Mouse (Mus musculus): Measurements from ENCODE around the gene Hsph1. TPM values are rescaled to one million over a fixed set of nuclear protein-coding genes. Genes with fewer than 3 reads are reported as not detected.

Gene Hsph1
- 59.8 and 104 TPM in 2 replicates for polyA plus RNA-seq (2014; fragmentation: Nextera tagmentation; extraction: Ambion mirVana)

DNA sequence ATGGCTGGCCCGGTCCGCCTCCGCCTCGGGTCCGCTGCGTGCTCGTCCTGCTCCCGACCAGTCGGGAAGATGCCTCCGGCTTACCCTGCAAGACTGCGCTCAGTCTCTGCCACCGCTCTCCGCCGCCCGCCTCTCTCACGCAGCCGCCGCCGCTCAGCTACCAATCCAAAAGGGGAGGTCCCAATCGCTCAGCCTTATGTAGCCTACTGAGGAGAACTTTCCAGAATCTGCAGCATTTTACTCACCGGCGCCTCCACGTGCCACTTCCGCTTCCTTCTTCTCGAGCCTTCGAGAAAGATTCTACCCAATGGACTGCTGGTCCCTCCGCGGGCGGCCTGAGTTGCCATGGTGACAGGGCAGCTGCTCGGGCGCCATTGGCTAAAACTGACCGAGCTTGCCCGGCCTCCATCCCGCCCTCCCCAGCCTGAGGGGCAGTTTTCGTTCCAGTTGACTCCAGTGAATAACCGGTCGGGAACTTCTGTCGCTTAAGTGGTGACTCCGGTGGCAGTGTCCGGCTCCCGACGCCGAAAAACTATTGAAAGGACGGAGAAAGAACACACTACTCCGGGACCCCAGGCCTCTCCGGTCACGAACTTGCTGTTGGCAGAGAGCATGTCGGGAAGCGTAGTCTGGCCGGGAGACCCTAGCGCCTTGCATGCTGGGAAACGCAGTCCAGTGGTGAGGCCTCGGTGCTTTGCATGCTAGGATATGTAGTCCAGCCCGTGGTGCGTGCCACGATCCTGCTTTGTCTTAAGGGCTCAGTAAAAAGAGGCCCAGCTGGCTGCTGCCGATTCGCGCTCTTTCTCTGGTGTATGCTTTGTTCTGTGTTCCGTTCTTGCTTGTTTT is at the start of gene Hsph1:
Gene Hsph1 (minus strand): TSS at position 302 of the 846 bp plus-strand sequence.
- peaks cover 15% of the 10 kb centered on the region for H3K4me1 ChIP-seq (ENCODE audit: control insufficient read depth, insufficient read depth, low read length)
- H3K9me3 ChIP-seq (ENCODE audit: control insufficient read depth, low read length), result no peaks in the 10 kb centered on the region

DNA sequence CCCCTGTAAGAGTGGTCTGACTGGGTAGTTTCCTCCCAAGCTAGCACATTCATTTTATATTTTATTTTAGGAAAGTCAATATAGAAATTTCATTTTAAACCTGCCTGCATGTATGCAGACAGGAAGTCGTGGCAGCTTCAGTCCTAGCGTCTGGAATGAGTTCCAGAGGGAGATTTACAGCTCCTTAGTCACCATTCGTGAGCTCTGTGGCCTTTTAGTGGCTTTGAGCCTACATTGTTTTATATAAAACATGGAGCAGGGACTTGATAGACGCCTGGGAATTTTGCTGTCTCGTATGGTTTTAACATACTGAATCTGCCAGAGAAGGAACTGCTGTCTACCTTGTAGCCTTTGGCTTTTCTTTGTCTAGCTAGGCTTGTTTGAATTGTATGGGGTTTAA is 44.8 kb upstream of the Hsph1 start:
- H3K36me3 ChIP-seq (ENCODE audit: control insufficient read depth, insufficient read depth, low read length), result no peaks in the 10 kb centered on the region
- peaks cover 9% of the 10 kb centered on the region; the same call in 1 of the 2 replicates for H3K4me1 ChIP-seq (ENCODE audit: control insufficient read depth, insufficient read depth, low read length)
- no peak for DNase-seq
- no peaks in the 10 kb centered on the region for H3K27me3 ChIP-seq (ENCODE audit: control insufficient read depth, insufficient read depth, low read length)
- no peak overlapping the region for H3K4me2 ChIP-seq (ENCODE audit: low read length)
- 84% methylated on average over 5 of the region's 5 CpGs for WGBS
- no peak overlapping the region for H3K9ac ChIP-seq (replicated peaks; ENCODE audit: low read length)
- no peaks in the 10 kb centered on the region for H3K9me3 ChIP-seq (ENCODE audit: control insufficient read depth, low read length)
- no peak overlapping the region for H3K27ac ChIP-seq (replicated peaks; ENCODE audit: low read depth, low read length)
- no peak overlapping the region for H3K4me3 ChIP-seq (replicated peaks; ENCODE audit: low read depth, low read length)
- ATAC-seq (ENCODE audit: low FRiP score, low TSS enrichment), result no peak

More for the DNA sequence above, at the start of gene Hsph1:
- DNase-seq (peak; percentile 98), ATAC-seq (ENCODE audit: low FRiP score, low TSS enrichment) (peak; percentile 99)
- no peaks in the 10 kb centered on the region for H3K27me3 ChIP-seq (ENCODE audit: control insufficient read depth, insufficient read depth, low read length)
- under 1% methylated on average over 60 of the region's 60 CpGs for WGBS
- H3K36me3 ChIP-seq (ENCODE audit: control insufficient read depth, insufficient read depth, low read length), result peaks cover 17% of the 10 kb centered on the region
- H3K4me3 ChIP-seq (replicated peaks; ENCODE audit: low read depth, low read length), result peak within 1 kb of the TSS; percentile 70
- H3K4me2 ChIP-seq (ENCODE audit: low read length), result peak within 1 kb of the TSS; percentile 94
- peak within 1 kb of the TSS; percentile 83 for H3K27ac ChIP-seq (replicated peaks; ENCODE audit: low read depth, low read length)
- peak within 1 kb of the TSS; percentile 67 for H3K9ac ChIP-seq (replicated peaks; ENCODE audit: low read length)

DNA sequence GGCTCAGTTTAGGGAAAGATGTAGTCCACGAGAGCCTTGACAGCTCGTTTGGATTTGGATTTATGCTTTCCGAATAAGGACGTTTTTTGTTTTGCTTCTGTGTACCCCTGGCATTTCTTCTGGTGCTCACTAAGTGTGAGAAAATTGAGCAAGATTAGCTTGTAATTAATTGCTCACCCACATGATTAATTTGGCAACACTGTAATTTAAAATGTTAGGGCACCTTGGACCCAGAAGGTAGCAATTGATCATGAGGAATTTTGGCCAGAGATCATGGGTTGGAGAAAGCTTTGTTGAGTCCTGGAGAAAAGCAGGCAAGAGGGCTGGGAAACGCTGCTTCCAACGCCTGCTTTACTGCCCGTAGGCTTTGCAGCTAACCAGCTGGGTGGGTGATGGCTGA is 43.7 kb upstream of the Hsph1 start:
- peaks cover 9% of the 10 kb centered on the region; the same call in 1 of the 2 replicates for H3K4me1 ChIP-seq (ENCODE audit: control insufficient read depth, insufficient read depth, low read length)
- ATAC-seq (ENCODE audit: low FRiP score, low TSS enrichment) (no peak), DNase-seq (no peak)
- H3K27ac ChIP-seq (replicated peaks; ENCODE audit: low read depth, low read length), result no peak overlapping the region
- H3K36me3 ChIP-seq (ENCODE audit: control insufficient read depth, insufficient read depth, low read length), result no peaks in the 10 kb centered on the region
- no peaks in the 10 kb centered on the region for H3K27me3 ChIP-seq (ENCODE audit: control insufficient read depth, insufficient read depth, low read length)
- H3K9ac ChIP-seq (replicated peaks; ENCODE audit: low read length), result no peak overlapping the region
- H3K4me2 ChIP-seq (ENCODE audit: low read length), result peak overlapping the region; percentile 87; the same call in 1 of the 2 replicates
- no peaks in the 10 kb centered on the region for H3K9me3 ChIP-seq (ENCODE audit: control insufficient read depth, low read length)
- no peak overlapping the region for H3K4me3 ChIP-seq (replicated peaks; ENCODE audit: low read depth, low read length)
- 66% methylated on average over 7 of the region's 7 CpGs for WGBS

DNA sequence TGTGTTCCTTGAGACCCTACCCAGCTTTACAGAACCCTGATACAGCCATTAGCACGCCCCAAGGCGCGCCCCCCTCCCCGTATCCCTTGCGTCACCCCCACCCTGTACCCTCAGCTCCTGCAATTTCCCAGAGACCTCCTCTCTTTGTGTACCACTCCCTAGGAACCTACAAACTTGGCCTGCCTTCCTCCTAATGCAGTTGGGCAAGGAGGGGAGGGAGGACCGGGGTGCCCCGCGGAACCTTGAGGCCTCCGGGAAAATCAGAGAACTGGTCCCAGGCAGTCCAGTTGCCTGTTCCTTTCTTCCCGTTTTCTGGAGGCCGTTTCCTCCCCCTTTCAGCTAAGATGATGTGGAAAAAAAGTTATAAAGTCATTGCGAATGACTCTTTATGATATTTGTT is 43.2 kb upstream of the Hsph1 start:
- Histone ChIP-seq H3K4me3 (replicated peaks; ENCODE audit: low read depth, low read length) (peak overlapping the region; percentile 70), H3K27me3 (ENCODE audit: control insufficient read depth, insufficient read depth, low read length) (no peaks in the 10 kb centered on the region), H3K4me1 (ENCODE audit: control insufficient read depth, insufficient read depth, low read length) (peaks cover 9% of the 10 kb centered on the region; the same call in 1 of the 2 replicates), H3K9ac (replicated peaks; ENCODE audit: low read length) (peak overlapping the region; percentile 75; the same call in 1 of the 2 replicates), H3K27ac (replicated peaks; ENCODE audit: low read depth, low read length) (no peak overlapping the region), H3K9me3 (ENCODE audit: control insufficient read depth, low read length) (no peaks in the 10 kb centered on the region), H3K36me3 (ENCODE audit: control insufficient read depth, insufficient read depth, low read length) (no peaks in the 10 kb centered on the region), H3K4me2 (ENCODE audit: low read length) (peak overlapping the region; percentile 87)
- ATAC-seq (ENCODE audit: low FRiP score, low TSS enrichment) (no peak), DNase-seq (peak; percentile 31)
- WGBS, result 8% methylated on average over 12 of the region's 12 CpGs

DNA sequence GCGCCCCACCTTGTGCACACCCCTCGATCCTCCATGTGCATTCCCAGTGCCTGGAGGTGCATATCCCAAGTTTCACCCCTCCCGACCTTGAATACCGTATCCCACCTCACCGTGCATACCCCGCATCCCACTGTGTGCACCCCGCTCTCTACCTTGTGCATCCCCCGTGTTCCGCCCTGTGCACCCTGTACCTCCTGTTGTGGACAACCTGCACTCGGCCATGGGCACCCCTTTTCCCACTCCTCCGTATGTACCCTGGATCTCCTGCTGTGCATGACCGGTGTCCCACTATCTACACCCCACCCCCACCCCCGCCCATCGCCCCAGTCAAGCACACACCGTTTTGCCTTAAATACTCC is 42.8 kb upstream of the Hsph1 start:
- no peak for DNase-seq

DNA sequence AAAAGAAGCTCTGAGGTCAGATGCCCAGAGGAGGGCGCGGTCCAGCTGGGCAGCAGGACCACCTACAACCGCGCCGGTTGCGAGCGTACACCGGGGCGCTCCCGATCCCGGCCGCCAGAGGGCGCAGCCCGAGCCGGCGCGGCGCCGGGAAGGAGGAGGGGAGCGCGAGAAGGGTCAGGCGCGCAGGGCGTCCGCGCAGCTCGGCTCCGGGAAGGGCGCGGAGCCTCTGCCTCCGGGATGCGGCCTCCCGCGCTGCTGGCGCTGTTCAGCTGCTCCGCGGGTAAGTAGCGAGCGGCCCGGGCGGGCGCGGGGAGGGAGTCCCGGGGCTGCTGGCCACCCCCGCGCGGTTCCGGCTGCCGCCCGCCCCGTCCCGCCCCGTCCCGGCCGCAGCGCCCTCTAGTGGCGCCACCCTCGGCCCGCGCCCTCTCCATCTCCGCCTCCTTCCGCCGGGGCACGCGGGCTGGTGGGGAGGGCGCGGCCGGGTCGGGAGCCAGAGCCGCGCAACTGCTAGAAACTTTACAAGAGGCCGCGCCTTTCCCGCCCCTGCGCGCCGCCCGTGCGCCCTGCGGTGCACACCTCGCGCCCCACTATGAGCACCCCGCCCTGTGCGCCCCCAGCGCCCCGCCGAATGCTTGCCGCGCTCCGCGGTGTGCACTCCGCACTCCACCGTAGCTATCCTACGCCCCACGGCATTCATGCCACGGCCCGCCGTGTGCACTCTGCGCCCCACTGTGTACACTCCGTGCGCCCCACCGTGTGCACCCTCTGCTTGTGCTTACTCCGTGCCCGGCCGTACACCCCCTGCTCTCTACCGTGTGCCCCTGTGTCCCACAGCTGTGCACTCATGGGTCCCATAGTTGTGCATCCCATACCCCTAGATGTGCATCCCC is 42.2 kb upstream of the Hsph1 start, which contains the start of gene B3glct:
Gene B3glct (plus strand): TSS at position 131 of the 890 bp plus-strand sequence.
- H3K4me2 ChIP-seq (ENCODE audit: low read length), result peak within 1 kb of the TSS; percentile 87
- H3K36me3 ChIP-seq (ENCODE audit: control insufficient read depth, insufficient read depth, low read length), result no peaks in the 10 kb centered on the region
- H3K9me3 ChIP-seq (ENCODE audit: control insufficient read depth, low read length), result no peaks in the 10 kb centered on the region
- H3K9ac ChIP-seq (replicated peaks; ENCODE audit: low read length), result peak within 1 kb of the TSS; percentile 75
- no peaks in the 10 kb centered on the region for H3K27me3 ChIP-seq (ENCODE audit: control insufficient read depth, insufficient read depth, low read length)
- peaks cover 9% of the 10 kb centered on the region; the same call in 1 of the 2 replicates for H3K4me1 ChIP-seq (ENCODE audit: control insufficient read depth, insufficient read depth, low read length)
- ATAC-seq (ENCODE audit: low FRiP score, low TSS enrichment), result peak; percentile 93
- peak within 1 kb of the TSS; percentile 61; the same call in 1 of the 2 replicates for H3K27ac ChIP-seq (replicated peaks; ENCODE audit: low read depth, low read length)
- WGBS, result under 1% methylated on average over 93 of the region's 106 CpGs
- peak within 1 kb of the TSS; percentile 70 for H3K4me3 ChIP-seq (replicated peaks; ENCODE audit: low read depth, low read length)
- peak; percentile 91 for DNase-seq

More for the DNA sequence above, 42.8 kb upstream of the Hsph1 start:
- peak overlapping the region; percentile 70 for H3K4me3 ChIP-seq (replicated peaks; ENCODE audit: low read depth, low read length)
- H3K9ac ChIP-seq (replicated peaks; ENCODE audit: low read length), result peak overlapping the region; percentile 75
- no peak overlapping the region for H3K27ac ChIP-seq (replicated peaks; ENCODE audit: low read depth, low read length)
- no peaks in the 10 kb centered on the region for H3K36me3 ChIP-seq (ENCODE audit: control insufficient read depth, insufficient read depth, low read length)
- H3K4me1 ChIP-seq (ENCODE audit: control insufficient read depth, insufficient read depth, low read length), result peaks cover 9% of the 10 kb centered on the region; the same call in 1 of the 2 replicates
- peak overlapping the region; percentile 87 for H3K4me2 ChIP-seq (ENCODE audit: low read length)
- H3K27me3 ChIP-seq (ENCODE audit: control insufficient read depth, insufficient read depth, low read length), result no peaks in the 10 kb centered on the region
- WGBS, result 1% methylated on average over 15 of the region's 15 CpGs
- ATAC-seq (ENCODE audit: low FRiP score, low TSS enrichment), result peak; percentile 38
- no peaks in the 10 kb centered on the region for H3K9me3 ChIP-seq (ENCODE audit: control insufficient read depth, low read length)

DNA sequence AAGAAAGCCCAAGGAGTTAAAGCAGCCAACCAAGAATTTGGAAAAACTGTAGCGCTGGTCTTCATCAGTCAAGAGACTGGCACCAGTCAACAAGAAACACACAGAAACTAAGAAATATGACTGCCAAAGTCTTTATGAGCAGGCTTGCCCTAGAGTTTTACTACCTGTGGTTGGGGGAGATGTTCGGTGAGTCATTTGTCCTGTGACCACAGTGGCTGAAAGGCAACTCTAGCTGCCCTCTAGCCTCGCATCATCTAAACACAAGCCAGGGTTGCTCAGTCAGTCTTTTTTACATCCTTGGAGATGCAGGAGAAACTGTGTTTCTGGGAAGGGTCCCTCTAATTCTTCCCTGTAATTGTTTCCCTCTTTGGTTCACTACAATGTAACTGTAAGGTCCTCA is 41.0 kb upstream of the Hsph1 start:
- H3K9ac ChIP-seq (replicated peaks; ENCODE audit: low read length), result no peak overlapping the region
- 94% methylated on average over 3 of the region's 3 CpGs for WGBS
- peaks cover 9% of the 10 kb centered on the region; the same call in 1 of the 2 replicates for H3K4me1 ChIP-seq (ENCODE audit: control insufficient read depth, insufficient read depth, low read length)
- no peak overlapping the region for H3K4me3 ChIP-seq (replicated peaks; ENCODE audit: low read depth, low read length)
- DNase-seq (no peak), ATAC-seq (ENCODE audit: low FRiP score, low TSS enrichment) (no peak)
- no peak overlapping the region for H3K27ac ChIP-seq (replicated peaks; ENCODE audit: low read depth, low read length)
- H3K4me2 ChIP-seq (ENCODE audit: low read length), result no peak overlapping the region
- H3K36me3 ChIP-seq (ENCODE audit: control insufficient read depth, insufficient read depth, low read length), result no peaks in the 10 kb centered on the region
- no peaks in the 10 kb centered on the region for H3K27me3 ChIP-seq (ENCODE audit: control insufficient read depth, insufficient read depth, low read length)
- H3K9me3 ChIP-seq (ENCODE audit: control insufficient read depth, low read length), result no peaks in the 10 kb centered on the region

DNA sequence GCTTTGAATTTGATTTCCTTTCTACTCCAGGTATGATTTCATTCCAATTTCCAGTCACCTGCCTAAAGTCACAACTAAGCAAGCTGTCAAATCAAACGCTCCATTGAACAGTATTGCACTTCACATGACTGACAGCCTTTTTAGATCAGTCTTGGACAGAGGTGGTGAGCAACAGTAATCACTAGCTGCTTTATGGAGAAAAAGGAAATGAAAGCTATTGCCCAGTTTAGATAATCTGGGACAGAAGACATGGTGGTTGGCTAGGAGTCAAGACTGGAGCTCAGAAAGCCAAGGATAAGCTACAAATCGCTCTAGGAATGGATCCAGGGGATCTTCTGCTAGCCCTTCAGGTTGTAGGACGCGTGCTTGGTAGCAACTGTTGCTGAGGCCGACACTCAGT is 27.2 kb upstream of the Hsph1 start:
- Histone ChIP-seq H3K27ac (replicated peaks; ENCODE audit: low read depth, low read length) (no peak overlapping the region), H3K9ac (replicated peaks; ENCODE audit: low read length) (no peak overlapping the region), H3K27me3 (ENCODE audit: control insufficient read depth, insufficient read depth, low read length) (no peaks in the 10 kb centered on the region), H3K4me2 (ENCODE audit: low read length) (no peak overlapping the region), H3K4me1 (ENCODE audit: control insufficient read depth, insufficient read depth, low read length) (no peaks in the 10 kb centered on the region), H3K36me3 (ENCODE audit: control insufficient read depth, insufficient read depth, low read length) (no peaks in the 10 kb centered on the region), H3K4me3 (replicated peaks; ENCODE audit: low read depth, low read length) (no peak overlapping the region), H3K9me3 (ENCODE audit: control insufficient read depth, low read length) (0 out of 2 replicates have a peak, but pooled peaks cover 3% of the 10 kb centered on the region)
- 83% methylated on average over 5 of the region's 5 CpGs for WGBS
- ATAC-seq (ENCODE audit: low FRiP score, low TSS enrichment) (no peak), DNase-seq (no peak)

Measured in midbrain, embryonic 14.5 days (tissue).